Mouse (Mus musculus) retina, embryonic 14.5 days (tissue): ENCODE data around the gene Prx.
A peak's percentile ranks its signal among the peaks of the same experiment; 100 is the strongest.
"Not testable (repeated sequence)": the region's sequence is repeated elsewhere in the genome, so short reads cannot be mapped to it uniquely, and the experiment has no call there.

Source experiments
- DNase-seq: peaks from one replicate; pipeline ENCODE4 v3.0.0-alpha.2; 2015; ENCODE audit warnings: low spot score

The Prx gene

DNA sequence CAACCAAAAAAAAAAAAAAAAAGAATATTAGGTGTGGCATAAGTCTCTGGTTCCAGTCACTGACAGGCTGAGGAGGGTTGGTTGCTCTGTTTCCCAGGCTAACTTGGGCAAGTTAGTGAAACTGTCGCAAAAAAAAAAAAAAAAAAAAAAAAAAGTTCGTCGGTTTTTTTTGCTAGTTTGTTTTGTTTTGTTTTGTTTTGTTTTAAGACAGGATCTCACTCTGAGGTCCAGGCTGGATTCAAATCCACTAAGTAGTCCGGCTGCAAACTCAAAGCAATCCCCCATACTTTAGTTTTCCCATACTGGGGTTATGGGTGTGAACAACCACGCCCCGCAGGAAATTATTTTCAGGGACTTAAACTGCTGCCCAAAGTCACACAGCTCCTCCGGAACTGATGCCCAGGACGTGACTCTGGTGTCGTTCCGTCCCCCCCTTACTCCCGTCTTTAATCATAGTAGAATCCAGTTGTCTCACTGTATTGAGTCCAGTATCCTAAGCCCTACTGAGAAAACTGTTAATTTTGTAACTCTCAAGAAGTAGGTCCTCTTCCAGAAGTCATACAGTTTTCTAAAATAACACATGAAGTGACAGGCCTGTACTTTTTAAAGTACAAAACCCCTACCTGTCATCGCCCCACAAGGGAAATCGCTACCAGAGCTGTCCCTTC, 12.9 kb upstream of the Prx start:
- DNase-seq = no peak

DNA sequence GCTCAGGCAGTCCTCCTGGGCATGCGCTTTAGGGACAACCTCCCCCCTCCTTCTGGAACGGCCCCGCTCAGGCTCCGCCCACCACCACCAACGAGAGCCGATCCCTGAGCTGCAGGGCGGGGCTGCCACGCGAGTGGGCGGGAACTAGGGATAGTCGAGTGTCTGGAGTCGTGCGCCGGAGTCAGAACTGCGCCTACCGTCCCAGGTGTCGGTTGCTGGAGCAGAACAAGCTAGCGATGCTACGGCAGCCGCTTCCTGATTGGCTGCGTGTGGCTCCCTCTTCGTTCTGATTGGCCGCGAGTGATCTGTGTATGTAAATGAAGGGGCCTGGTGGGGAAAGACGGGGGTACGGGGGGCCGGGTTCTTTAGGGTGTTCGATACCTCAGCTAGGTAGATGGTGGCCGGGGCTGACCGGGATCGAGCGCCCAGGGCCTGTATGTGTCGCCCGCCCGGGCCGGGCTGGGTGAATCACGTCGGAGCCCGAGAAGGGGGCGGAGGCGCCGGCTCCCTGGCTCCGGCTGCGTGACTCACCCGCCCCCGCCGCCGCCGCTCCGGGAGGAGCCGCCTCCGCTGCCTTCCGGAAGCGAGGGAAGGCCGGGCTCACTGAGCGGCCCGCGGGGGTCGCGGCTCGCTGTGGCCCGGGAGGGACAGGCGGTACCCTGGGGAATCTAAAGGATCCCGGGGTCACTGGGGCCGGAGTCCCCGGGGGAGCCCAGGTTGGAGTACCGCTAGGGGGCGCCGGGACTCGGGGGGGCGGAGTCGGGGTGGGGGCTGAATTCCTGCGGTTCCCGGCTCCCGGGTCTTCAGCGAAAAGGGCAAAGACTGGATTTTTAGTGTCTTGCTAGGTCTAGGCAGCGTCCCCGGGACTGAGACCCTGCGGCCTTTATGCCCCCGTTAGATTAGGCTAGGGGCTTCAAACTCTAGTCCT, 12.1 kb upstream of the Prx start, which contains the start of gene Sertad1:
Gene Sertad1 (plus strand): TSS at position 141 of the 928 bp plus-strand sequence.
- DNase-seq = peak; percentile 99

DNA sequence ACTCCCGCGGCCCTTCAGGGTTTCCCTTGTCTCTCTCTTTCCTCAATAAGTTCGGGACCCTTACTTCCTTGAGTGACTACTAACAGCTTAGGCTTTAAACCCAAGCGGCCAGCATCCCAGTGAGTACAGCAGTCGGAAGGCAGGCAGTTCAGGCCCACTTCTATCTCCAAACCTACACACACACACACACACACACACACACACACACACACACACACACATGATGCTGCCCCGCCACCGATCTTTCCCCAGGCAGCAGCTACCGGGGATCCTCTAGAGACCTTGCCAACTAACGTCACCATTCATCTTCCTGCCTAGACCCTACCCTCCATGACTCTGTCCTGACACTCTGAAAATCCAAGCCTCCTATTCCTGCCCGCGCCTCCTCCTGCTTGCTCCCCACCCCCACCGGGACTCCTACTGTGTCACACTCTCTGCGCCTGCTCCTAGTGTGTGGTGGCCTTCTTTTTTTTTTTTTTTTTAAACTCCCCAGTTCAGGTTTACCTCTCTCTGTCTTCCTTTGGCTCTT, 11.3 kb upstream of the Prx start:
- DNase-seq = no peak

DNA sequence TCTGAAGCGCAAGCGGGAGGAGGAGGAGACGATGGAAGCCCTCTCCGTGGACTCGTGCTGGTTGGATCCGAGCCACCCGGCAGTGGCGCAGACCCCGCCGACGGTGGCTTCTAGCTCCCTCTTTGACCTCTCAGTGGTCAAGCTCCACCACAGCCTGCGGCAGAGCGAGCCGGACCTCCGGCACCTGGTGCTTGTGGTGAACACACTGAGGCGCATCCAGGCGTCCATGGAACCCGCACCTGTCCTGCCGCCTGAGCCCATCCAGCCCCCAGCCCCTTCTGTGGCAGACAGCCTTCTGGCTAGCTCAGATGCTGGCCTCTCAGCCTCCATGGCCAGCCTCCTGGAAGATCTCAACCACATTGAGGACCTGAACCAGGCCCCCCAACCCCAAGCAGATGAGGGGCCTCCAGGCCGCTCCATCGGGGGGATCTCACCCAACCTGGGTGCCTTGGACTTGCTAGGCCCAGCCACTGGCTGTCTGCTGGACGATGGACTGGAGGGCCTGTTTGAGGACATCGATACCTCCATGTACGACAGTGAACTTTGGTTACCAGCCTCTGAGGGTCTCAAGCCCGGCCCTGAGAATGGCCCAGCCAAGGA, 9.8 kb upstream of the Prx start:
- DNase-seq = no peak

DNA sequence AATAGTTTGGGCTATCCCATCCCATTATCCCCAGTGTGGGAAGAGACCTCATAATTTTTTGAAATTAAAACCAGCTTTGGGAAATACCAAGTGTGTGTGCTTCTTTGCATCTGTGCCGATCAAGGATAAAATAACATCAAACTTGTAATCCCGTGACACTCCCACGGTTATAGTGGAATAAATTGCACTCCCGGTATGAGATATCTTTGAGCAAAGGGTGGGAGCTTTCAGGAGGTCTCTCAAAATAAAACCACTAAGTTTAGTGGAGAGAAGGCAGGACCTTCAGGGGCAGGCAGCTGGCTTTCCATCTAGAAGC, 8.9 kb upstream of the Prx start:
- no peak for DNase-seq

DNA sequence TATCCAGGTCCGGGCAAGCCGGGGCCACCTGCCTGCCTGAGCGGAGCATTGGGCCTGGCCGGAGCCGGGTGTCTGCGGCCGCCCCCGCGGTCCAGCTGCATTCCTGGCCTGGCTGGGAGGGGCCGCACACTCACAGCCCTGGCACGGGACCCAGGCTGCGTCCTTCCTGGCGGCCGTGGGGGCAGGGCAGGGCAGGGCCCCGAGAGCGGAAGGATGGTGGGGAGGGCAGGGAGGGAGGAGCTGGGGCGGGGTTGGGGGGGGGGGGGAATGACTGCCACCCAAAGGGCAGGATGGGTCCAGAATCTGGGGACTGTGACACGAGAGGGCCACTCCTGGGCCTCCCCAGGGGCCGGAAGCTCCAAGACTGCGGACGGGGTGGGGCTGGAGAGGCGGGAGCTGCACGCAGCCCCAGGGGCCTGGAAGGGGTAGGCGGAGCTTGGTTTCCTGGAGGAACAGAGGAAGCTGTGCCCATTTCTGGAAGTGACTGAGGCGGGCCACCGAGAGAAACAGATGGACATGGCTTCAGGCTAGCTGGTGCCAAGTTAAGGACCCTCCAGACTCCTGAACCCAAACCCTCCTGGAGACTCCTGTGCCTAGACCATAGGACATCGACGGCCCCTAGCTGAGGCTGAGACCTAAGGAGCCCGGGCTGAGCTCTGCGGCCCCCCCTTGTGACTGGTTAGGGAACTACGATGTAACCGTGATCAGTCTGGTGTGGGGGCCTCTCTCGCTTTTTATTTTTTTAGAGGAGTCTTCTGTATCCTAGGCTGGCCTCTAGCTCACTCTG, 8.4 kb upstream of the Prx start:
- peak; percentile 79 for DNase-seq

DNA sequence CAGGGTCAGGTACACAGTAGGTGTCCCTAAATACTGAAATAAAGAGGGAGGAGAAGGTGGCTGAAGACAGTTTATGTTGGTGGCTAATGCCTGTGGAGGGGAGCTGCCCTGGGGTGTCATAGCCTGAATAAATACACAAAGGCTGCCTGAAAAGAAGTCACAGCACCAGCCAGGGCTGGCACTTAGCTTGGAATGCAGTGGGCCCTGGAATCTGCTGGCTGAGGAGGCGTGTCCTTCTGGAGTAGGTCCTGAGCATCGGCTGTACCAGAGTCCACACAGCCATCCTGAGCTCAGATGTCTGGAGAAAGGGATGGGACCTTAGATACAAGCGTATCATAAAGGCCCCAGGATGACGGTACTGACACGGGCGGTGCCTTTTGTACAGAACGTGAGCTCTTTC, 7.3 kb upstream of the Prx start:
- no peak for DNase-seq

DNA sequence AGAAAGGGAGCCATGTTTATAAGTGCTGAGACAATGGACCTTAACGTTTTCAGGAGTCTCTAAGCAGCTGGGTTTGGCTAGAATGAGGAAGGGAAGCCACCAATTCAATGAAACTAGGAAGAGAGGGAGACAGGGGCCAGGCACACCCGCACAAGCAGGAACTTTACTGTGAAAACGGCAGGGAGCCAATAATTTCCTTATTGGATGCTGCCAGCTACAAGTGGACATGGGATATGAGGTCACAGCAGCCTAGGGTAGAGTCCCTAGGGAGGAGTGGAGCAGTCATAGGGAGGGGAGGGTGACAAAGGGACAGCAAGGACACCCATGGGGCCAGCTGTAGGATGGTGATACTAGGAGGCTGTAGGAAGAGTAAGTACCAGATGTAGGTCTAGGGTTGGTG, 6.1 kb upstream of the Prx start:
- no peak for DNase-seq

DNA sequence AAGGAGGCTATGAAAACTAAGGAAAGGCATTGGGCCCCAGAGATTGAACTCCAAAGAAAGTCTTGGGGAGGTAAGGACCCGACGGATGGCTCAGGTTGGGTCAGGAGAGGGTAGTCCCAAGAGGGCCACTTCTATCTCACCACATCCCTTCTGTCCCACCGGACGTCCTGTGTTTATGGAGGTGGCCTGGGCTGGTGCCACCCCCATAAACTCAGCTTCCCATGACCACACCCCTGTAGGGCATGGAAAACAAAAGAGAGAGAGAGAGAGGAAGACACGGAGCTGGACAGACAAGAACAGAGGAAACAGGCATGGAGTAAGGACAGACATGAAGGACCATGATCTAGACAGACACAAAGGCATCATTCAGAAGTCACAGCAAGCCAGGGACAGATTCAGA, 5.7 kb upstream of the Prx start:
- no peak for DNase-seq

DNA sequence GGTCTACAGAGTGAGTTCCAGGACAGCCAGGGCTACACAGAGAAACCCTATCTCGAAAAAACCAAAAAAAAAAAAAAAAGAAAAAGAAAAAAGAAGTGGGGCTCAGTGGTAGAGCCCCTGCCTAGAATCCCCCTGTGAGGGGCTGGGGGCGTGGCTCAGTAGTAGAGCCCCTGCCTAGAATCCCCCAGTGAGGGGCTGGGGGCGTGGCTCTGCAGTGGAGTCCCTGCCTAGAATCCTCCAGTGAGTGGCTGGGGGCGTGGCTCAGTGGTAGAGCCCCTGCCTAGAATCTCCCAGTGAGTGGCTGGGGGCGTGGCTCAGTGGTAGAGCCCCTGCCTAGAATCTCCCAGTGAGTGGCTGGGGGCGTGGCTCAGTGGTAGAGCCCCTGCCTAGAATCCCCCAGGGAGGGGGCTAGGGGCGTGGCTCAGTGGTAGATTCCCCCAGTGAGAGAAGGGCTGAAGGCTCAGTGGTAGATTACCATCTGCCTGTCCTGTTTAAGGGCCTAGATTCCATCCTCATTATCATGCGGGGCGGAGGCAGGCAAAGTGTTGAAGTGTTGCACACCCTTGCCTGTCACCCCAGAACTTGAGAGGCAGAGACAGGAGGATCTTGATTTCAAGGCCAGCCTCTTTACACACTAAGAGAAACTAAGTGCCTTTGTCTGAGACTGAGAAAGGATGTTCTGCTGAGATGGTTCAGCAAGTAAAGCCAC, 4.3 kb upstream of the Prx start:
- not testable (repeated sequence) for DNase-seq

DNA sequence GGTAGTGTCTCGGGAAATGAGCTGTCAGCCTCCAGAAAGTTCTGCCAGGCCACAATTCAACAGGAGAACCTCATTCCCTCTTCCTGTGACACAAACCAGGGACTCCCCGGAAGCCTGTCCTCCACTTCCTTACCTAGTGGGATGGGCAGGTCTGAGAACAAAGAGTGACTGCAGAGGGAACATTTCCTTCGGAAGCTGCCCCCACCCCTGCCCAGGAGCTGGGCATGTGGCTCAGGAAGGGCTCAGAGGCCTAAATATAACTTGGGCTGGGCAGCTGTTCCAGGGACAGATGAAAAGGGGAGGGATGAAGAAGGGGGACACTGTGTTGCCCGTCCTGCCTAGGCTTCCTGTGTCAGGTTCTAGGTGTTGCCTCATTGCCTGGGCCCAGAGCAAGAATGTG, 2.5 kb downstream of the Prx start:
- no peak for DNase-seq

DNA sequence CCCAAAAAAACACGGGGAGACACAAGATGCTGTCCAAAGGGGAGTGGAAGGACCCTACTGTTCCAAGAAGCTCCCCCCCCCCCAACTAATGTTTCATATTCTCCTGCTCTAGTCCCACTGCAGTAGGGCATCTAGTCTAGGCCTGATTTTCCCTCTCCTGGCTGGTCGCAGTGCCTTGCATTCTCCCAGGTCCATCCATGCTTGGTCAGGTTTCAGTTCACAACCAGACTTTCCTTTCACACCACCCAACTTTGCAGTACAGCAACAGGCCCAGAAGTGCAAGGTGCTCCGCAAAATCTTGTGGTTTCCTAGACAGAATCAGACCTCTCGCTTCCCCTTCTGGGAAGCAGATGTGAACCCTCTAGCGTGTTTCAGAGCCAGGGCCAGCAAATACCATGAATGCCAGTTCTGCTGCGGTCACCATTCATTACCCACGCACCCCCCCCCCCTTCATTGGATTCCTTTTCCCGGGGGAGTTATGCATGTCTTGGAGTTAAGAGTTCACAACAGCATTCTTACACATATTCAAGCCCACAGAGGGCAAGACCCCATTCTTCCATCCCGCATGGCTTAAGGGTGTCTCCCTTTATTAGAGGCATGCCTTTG, 7.7 kb downstream of the Prx start:
- no peak for DNase-seq

DNA sequence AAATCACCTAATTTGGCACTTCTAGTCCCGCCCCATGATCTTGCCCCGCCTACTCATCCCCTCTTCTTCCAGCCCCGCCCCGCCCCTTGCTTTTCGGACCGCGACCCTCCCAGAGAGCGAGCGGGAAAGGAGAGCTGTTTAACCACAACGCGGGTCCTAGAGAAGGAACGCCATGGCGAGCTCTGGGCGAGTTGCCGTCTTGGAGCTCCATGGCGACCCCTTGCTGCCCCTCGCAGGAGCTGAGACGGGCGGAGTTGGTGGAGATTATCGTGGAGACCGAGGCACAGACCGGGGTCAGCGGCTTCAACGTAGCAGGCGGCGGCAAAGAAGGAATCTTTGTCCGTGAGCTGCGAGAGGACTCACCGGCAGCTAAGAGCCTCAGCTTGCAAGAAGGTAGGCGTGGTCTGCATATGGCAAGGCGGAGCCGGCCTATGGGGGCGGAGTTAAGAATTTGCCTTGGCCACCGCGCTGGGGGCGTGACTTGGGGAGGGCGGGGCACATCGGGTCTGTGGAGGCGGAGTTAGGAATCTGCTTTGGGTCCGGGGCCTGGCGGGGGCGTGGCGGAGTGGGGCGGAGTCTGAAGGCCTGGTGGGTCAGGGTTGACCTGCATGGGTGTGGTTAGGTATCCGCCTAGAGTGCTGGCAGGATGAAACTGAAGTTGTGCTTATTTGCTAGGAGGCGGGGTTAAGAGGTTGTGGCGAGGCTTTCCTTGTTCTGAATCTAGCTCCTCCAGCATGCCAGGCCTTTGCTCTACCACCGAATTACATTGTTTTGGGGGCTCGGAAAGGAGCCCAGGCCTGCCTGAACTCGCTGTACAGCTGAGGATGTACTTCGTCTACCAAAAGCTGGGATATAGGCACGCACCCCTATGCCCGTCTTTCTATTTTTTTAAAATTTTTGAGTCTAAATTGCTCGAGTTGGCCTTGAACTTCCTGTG, 8.9 kb downstream of the Prx start:
- DNase-seq = peak; percentile 99

DNA sequence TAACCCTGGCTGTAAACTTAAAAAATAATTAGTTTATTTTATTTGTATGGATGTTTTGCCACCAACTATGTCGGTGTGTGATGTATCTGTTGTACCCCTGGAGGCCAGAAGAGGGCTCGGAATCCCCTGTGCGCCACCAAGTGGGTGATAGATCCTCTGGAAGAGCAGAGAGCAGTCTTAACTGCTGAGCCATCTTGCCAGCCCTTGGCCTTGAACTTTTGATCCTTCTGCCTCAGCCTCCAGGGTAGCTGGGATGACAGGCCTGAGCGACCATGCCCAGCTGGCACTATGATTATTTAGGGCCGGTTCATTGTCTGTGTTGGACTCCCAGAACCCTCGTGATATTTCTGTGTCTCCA, 9.5 kb downstream of the Prx start:
- DNase-seq = peak; percentile 71

DNA sequence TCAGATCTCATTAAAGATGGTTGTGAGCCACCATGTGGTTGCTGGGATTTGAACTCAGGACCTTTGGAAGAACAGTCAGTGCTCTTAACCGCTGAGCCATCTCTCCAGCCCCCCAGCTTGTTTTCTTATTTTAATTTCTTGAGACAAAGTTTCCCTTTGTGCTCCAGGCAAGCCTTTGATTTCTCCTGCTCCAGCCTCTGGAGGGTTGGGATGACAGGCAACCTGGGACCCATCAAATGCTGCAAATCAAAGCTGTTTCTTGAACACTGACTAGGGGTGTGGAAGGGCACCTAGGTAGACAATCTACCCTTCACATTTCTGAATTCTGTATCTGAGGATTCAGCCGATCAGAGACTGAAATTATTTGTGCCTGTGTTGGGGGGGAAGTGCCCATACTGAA, 11.7 kb downstream of the Prx start:
- DNase-seq = no peak

DNA sequence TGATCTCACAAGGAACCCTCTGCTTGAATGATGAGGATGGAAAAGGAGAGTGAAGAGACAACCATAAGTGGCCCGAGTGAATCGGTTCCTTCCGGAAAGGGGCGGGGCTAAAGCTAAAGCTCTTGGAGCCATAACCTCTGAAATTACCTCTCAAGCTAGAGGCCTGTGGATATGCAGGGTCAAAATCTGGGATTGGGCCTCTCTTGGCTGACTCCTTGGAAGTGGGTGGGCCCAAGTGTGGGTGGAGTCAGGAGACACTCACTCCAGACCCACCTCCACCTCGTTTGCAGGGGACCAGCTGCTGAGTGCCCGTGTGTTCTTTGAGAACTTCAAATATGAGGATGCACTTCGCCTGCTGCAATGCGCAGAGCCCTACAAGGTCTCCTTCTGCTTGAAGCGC, 15.8 kb downstream of the Prx start:
- DNase-seq = no peak

DNA sequence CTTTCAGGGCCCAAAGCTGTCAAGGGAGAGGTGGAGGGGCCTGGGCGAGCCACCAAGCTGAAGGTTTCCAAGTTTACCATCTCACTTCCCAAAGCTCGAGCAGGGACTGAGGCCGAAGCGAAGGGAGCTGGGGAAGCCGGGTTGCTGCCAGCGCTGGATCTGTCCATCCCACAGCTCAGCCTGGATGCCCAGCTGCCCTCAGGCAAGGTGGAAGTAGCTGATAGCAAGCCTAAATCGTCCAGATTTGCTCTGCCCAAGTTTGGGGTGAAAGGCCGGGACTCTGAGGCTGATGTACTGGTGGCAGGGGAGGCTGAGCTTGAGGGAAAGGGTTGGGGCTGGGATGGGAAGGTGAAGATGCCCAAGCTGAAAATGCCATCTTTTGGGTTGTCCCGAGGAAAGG, 19.2 kb downstream of the Prx start:
- no peak for DNase-seq

DNA sequence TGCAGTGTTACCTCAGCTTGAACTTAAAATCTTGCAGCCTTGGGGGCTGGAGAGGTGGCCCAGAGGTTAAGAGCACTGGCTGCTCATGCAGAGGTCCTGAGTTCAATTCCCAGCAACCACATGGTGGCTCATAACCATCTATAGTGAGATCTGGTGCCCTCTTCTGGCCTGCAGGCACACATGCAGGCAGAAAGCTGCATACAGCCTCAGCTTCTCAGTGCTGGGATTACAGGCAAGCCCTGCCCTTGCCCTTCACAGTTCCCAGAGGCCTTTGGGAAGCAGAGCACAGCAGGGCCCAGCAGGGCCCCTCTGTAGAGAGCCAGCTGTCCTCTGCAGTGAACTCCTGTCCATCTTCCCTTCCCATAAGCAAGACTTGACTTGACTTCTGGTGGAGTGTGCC, 21.0 kb downstream of the Prx start:
- no peak for DNase-seq

DNA sequence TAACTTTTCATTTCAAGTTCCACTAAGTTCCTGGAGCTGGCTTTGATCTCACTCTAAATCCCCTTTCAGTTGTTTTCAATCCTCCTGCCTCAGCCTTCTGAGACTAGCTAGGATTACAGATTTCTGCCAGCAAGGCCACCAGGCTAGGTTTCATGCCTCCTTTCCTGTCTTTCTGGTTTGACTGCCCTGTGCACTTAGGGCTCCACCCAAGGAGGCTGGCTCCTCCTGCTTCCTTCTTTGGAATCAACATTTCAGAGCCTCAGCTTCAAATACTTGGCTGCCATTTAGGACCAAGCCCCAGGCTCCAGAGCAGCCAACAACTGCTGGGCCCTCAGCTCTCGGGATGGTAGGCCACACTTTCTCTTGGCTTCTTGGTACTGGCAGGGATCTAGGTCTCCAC, 21.5 kb downstream of the Prx start:
- no peak for DNase-seq

DNA sequence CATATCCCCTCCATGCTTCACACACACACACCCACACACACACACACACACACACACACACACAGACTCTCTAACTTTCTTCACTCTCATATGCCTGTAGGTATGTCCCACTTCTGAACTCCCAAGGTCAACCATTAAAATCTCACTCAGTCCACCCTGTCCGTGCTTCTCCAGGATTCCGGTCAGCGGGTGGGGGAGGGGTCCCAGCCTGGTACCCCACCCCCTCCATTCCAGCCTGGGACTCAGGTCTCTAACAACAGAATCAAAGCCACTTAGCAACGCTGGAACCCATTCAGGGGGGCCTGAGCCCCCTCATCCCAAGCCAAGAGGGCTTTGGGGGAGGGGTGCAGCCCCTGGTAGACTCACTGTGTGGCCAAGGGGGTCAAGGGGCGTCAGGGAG, 23.8 kb downstream of the Prx start, which contains the start of gene Hipk4:
Gene Hipk4 (plus strand): TSS at position 301 of the 400 bp plus-strand sequence.
- DNase-seq = no peak
